8 mouse cellular contexts compared by ENCODE assay signal in genomic region chr12:111758381-111759175, GRCm38 (mm10). TPM values are rescaled to one million over a fixed set of nuclear protein-coding genes. Genes with fewer than 3 reads are reported as not detected.
DNase-seq lines count a peak whose midpoint lies in the region; ATAC-seq and TF ChIP-seq lines count a peak whose summit lies in the region.

Gene Klc1, plus strand, starts transcription at chr12:111758849.

- no peak for TF ChIP-seq CTCF in midbrain, postnatal 0 days (IDR thresholded peaks at IDR 0.05)

- H3K27ac ChIP-seq in embryonic facial prominence, embryonic 14.5 days (replicated peaks; ENCODE audit: low read depth, low read length) = peak within 1 kb of the TSS; percentile 89
- peak within 1 kb of the TSS; percentile 90 for H3K27ac ChIP-seq in limb, embryonic 15.5 days
- H3K27ac ChIP-seq in midbrain, postnatal 0 days (ENCODE audit: low read depth, low read length) = peak within 1 kb of the TSS; percentile 99

- H3K4me1 ChIP-seq in embryonic facial prominence, embryonic 14.5 days (ENCODE audit: control insufficient read depth, insufficient read depth, low read length) = peaks cover 21% of the 10 kb centered on the region
- peaks cover 36% of the 10 kb centered on the region for H3K4me1 ChIP-seq in limb, embryonic 15.5 days
- H3K4me1 ChIP-seq in midbrain, postnatal 0 days (ENCODE audit: insufficient read depth, low read length) = peaks cover 14% of the 10 kb centered on the region; the same call in 1 of the 2 replicates

- peak within 1 kb of the TSS; percentile 95 for H3K9ac ChIP-seq in embryonic facial prominence, embryonic 14.5 days (ENCODE audit: low read depth, low read length)
- H3K9ac ChIP-seq in limb, embryonic 15.5 days = peak within 1 kb of the TSS; percentile 87
- H3K9ac ChIP-seq in midbrain, postnatal 0 days (replicated peaks; ENCODE audit: low read length, poor library complexity, severe bottlenecking) = peak within 1 kb of the TSS; percentile 99

- peak within 1 kb of the TSS; percentile 87 for H3K4me3 ChIP-seq in embryonic facial prominence, embryonic 14.5 days (ENCODE audit: low read depth, low read length)
- H3K4me3 ChIP-seq in limb, embryonic 15.5 days = peak within 1 kb of the TSS; percentile 91
- H3K4me3 ChIP-seq in midbrain, postnatal 0 days (ENCODE audit: low read depth, low read length) = peak within 1 kb of the TSS; percentile 91

- DNase-seq in 3134 (ENCODE audit: extremely low read depth, insufficient read length, low spot score) = peak; percentile 87
- DNase-seq in adrenal gland, postnatal 36 days = peak; percentile 85 to 86
- peak; percentile 80 for DNase-seq in embryonic facial prominence, embryonic 14.5 days (ENCODE audit: low spot score)
- peak; percentile 68 for DNase-seq in heart, adult 8-10 months (ENCODE audit: low spot score)
- peak; percentile 67 for DNase-seq in kidney, adult 9 months
- peak; percentile 78 for DNase-seq in midbrain, postnatal 0 days (ENCODE audit: low spot score)
- DNase-seq in spleen, postnatal 14 days (ENCODE audit: low spot score in 2 of 2) = peak; percentile 62 to 71

- ATAC-seq in embryonic facial prominence, embryonic 14.5 days (ENCODE audit: low read depth) = peak; percentile 68
- ATAC-seq in limb, embryonic 15.5 days (ENCODE audit: insufficient number of reproducible peaks, low FRiP score, low TSS enrichment, low read depth) = peak; percentile 37; the same call in 1 of the 2 replicates
- peak; percentile 85 for ATAC-seq in midbrain, postnatal 0 days (ENCODE audit: low FRiP score)

- peaks cover 11% of the 10 kb centered on the region; the same call in 1 of the 2 replicates for H3K36me3 ChIP-seq in embryonic facial prominence, embryonic 14.5 days (ENCODE audit: control insufficient read depth, insufficient read depth, low read length)
- H3K36me3 ChIP-seq in limb, embryonic 15.5 days = peaks cover 10% of the 10 kb centered on the region
- no peaks in the 10 kb centered on the region; the same call in 1 of the 2 replicates for H3K36me3 ChIP-seq in midbrain, postnatal 0 days (ENCODE audit: insufficient read depth, low read length)

- peak within 1 kb of the TSS; percentile 93 for H3K4me2 ChIP-seq in embryonic facial prominence, embryonic 14.5 days (ENCODE audit: low read depth, low read length)
- peak within 1 kb of the TSS; percentile 94 for H3K4me2 ChIP-seq in limb, embryonic 15.5 days
- peak within 1 kb of the TSS; percentile 97 for H3K4me2 ChIP-seq in midbrain, postnatal 0 days (ENCODE audit: low read depth, low read length, poor library complexity, severe bottlenecking)

- no peaks in the 10 kb centered on the region for H3K27me3 ChIP-seq in embryonic facial prominence, embryonic 14.5 days (replicated peaks; ENCODE audit: control insufficient read depth, insufficient read depth, low read length)
- H3K27me3 ChIP-seq in limb, embryonic 15.5 days = no peaks in the 10 kb centered on the region
- H3K27me3 ChIP-seq in midbrain, postnatal 0 days (ENCODE audit: insufficient read depth, low read length) = no peaks in the 10 kb centered on the region

- 0% methylated on average over 22 of the region's 85 CpGs for WGBS in embryonic facial prominence, embryonic 14.5 days
- under 1% methylated on average over 80 of the region's 85 CpGs for WGBS in limb, embryonic 15.5 days
- under 1% methylated on average over 66 of the region's 85 CpGs for WGBS in midbrain, postnatal 0 days

- H3K9me3 ChIP-seq in embryonic facial prominence, embryonic 14.5 days (ENCODE audit: control insufficient read depth, low read length) = no peaks in the 10 kb centered on the region
- no peaks in the 10 kb centered on the region for H3K9me3 ChIP-seq in limb, embryonic 15.5 days
- H3K9me3 ChIP-seq in midbrain, postnatal 0 days (ENCODE audit: low read length) = no peaks in the 10 kb centered on the region

RNA-seq across cellular contexts. Expression of gene Klc1, which starts in this region (rescaled TPM):
- 100 to 1,000 TPM in 1 of 2 experiments, 10 to 100 TPM in 1; 94.0 to 130 TPM for total RNA-seq in adrenal gland, postnatal 36 days (2021)
- 128 and 137 TPM in 2 replicates for polyA plus RNA-seq in embryonic facial prominence, embryonic 14.5 days (2014; fragmentation: Nextera tagmentation; extraction: Ambion mirVana)
- total RNA-seq in heart, adult 8-10 months (2022) = 10 to 100 TPM; 73.6 to 90.4 (median 83.5) TPM
- 107 and 121 TPM in 2 replicates for polyA plus RNA-seq in limb, embryonic 15.5 days (2015; fragmentation: Nextera tagmentation; extraction: Ambion mirVana)
- 509 and 579 TPM in 2 replicates for total RNA-seq in midbrain, postnatal 0 days (2014; rRNA removed)
- polyA plus RNA-seq in midbrain, postnatal 0 days (2015; fragmentation: Nextera tagmentation; extraction: Ambion mirVana) = 653 and 669 TPM in 2 replicates

Comparison
In these comparisons a context has a peak if more than half of its experiments do, and no peak if none do; other contexts are left out.
1. Peak in every context shown above with its lines: DNase-seq, ATAC-seq, H3K4me3 ChIP-seq and H3K27ac ChIP-seq.